ENCODE assay signal across 29 mouse cellular contexts in the genomic region with DNA sequence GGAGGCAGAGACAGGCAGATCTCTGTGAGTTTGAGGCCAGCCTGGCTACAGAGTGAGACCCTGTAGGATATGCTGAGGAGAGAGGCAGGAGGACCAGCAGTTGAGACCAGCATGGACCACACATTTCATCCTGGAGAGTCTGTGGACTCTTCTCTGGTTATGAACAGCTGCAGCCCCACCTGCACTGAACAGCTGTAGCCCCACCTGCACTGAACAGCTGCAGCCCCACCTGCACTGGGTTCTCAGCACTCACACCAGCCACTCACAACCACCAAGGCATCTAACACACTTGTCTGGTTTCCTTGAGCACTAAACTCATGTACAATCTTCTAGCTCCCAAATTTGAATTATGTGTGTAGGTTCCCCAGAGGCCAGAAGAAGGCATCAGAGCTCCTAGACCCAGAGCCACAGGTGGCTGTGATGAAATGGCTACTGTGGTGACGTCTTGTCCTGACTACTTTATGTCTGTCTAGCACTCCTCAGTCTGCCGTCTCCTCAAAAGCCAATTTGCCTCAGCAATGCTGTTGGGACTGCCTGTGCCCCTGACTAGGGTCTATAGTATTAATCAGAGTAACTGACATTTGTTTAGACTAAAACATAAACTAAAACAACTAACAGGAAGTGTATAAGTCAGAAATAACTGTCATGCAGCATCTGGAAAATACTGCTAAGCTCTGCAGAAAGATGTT.
DNase-seq lines count a peak whose midpoint lies in the region; ATAC-seq lines count a peak whose summit lies in the region.
"Had no signal": no experiment of that assay in that cellular context is flagged by ENCODE, and none has a peak within 500 bp of the region (broad histone marks: within the 10 kb centered on the region; RNA-seq: fewer than 3 reads in every experiment).

No protein-coding gene starts in this region.

- no peak overlapping the region for H3K4me3 ChIP-seq in intestine, embryonic 14.5 days (ENCODE audit: low read depth, low read length)
- no peak overlapping the region for H3K4me3 ChIP-seq in intestine, embryonic 16.5 days (ENCODE audit: low read length)
- no peak overlapping the region for H3K4me3 ChIP-seq in lung, embryonic 16.5 days (ENCODE audit: low read length)
- H3K4me3 ChIP-seq in forebrain, embryonic 14.5 days (ENCODE audit: low read depth, low read length) = no peak overlapping the region
- H3K4me3 ChIP-seq: embryonic facial prominence, embryonic 10.5 days; embryonic facial prominence, embryonic 13.5 days; forebrain, embryonic 10.5 days; forebrain, embryonic 13.5 days; gastrocnemius, adult 2 months; heart, embryonic 10.5 days; heart, embryonic 13.5 days had no signal

- DNase-seq in intestine, embryonic 14.5 days (ENCODE audit: low spot score) = no peak
- no peak for DNase-seq in lung, postnatal 4 days
- DNase-seq in forebrain, embryonic 14.5 days (ENCODE audit: low spot score) = no peak
- DNase-seq: adrenal gland, adult 8-10 months; adrenal gland, postnatal 25 days; B cell, adult 2 months; cerebellum, adult 11-12 months; cerebellum, adult 8-10 months; cerebellum, postnatal 10 days; cerebellum, postnatal 36 days; embryo, embryonic 11 days; forebrain, postnatal 0 days; gastrocnemius, adult 2 months; gastrocnemius, postnatal 14 days; heart, adult 18-20 months; heart, postnatal 14 days; heart, postnatal 4 days had no signal

- 0 out of 2 replicates have a peak, but pooled peaks have one; percentile 32 for ATAC-seq in intestine, embryonic 14.5 days (replicated peaks; ENCODE audit: low FRiP score, low TSS enrichment, low read depth)
- no peak for ATAC-seq in intestine, embryonic 16.5 days
- ATAC-seq in lung, embryonic 16.5 days (ENCODE audit: low read depth) = peak; percentile 34; the same call in 1 of the 2 replicates
- 0 out of 2 replicates have a peak, but pooled peaks have one; percentile 39 for ATAC-seq in erythroblast, adult 5-6 weeks (replicated peaks; ENCODE audit: low FRiP score, poor library complexity, severe bottlenecking)
- ATAC-seq in forebrain, embryonic 14.5 days = no peak
- ATAC-seq: forebrain, embryonic 13.5 days; forebrain, postnatal 0 days; hindbrain, postnatal 0 days; inflammation-experienced regulatory T-cells, adult 6 months had no signal

- 0 out of 2 replicates have a peak, but pooled peaks cover 4% of the 10 kb centered on the region for H3K4me1 ChIP-seq in intestine, embryonic 14.5 days (replicated peaks; ENCODE audit: control insufficient read depth, insufficient read depth, low read length)
- H3K4me1 ChIP-seq in intestine, embryonic 16.5 days (ENCODE audit: control insufficient read depth, insufficient read depth, low read length) = no peaks in the 10 kb centered on the region
- no peaks in the 10 kb centered on the region for H3K4me1 ChIP-seq in lung, embryonic 16.5 days (replicated peaks; ENCODE audit: control insufficient read depth, insufficient read depth, low read length)
- no peaks in the 10 kb centered on the region for H3K4me1 ChIP-seq in forebrain, embryonic 14.5 days (ENCODE audit: control insufficient read depth, insufficient read depth, low read length)
- H3K4me1 ChIP-seq: embryonic facial prominence, embryonic 10.5 days; embryonic facial prominence, embryonic 13.5 days; forebrain, embryonic 10.5 days; forebrain, embryonic 13.5 days; heart, embryonic 10.5 days; heart, embryonic 13.5 days had no signal

- no peaks in the 10 kb centered on the region for H3K27me3 ChIP-seq in intestine, embryonic 14.5 days (replicated peaks; ENCODE audit: control insufficient read depth, insufficient read depth, low read length)
- H3K27me3 ChIP-seq in intestine, embryonic 16.5 days (replicated peaks; ENCODE audit: control insufficient read depth, insufficient read depth, low read length) = no peaks in the 10 kb centered on the region
- no peaks in the 10 kb centered on the region for H3K27me3 ChIP-seq in lung, embryonic 16.5 days (ENCODE audit: control insufficient read depth, insufficient read depth, low read depth, low read length)
- H3K27me3 ChIP-seq in forebrain, embryonic 14.5 days (replicated peaks; ENCODE audit: control insufficient read depth, insufficient read depth, low read length) = no peaks in the 10 kb centered on the region
- H3K27me3 ChIP-seq: embryonic facial prominence, embryonic 13.5 days; forebrain, embryonic 13.5 days; heart, embryonic 13.5 days had no signal

- no peak overlapping the region for H3K4me2 ChIP-seq in intestine, embryonic 14.5 days (ENCODE audit: low read length)
- H3K4me2 ChIP-seq in intestine, embryonic 16.5 days (ENCODE audit: low read depth, low read length) = no peak overlapping the region
- no peak overlapping the region for H3K4me2 ChIP-seq in lung, embryonic 16.5 days (ENCODE audit: low read depth, low read length)
- H3K4me2 ChIP-seq in forebrain, embryonic 14.5 days (ENCODE audit: low read length) = no peak overlapping the region
- H3K4me2 ChIP-seq: embryonic facial prominence, embryonic 13.5 days; forebrain, embryonic 13.5 days; heart, embryonic 13.5 days; hindbrain, embryonic 14.5 days had no signal

- H3K9me3 ChIP-seq in intestine, embryonic 14.5 days (ENCODE audit: control insufficient read depth, low read length) = no peaks in the 10 kb centered on the region
- H3K9me3 ChIP-seq in intestine, embryonic 16.5 days (ENCODE audit: control insufficient read depth, low read length) = no peaks in the 10 kb centered on the region
- no peaks in the 10 kb centered on the region for H3K9me3 ChIP-seq in lung, embryonic 16.5 days (ENCODE audit: control insufficient read depth, low read length)
- H3K9me3 ChIP-seq in forebrain, embryonic 14.5 days (replicated peaks; ENCODE audit: control insufficient read depth, low read length) = no peaks in the 10 kb centered on the region
- H3K9me3 ChIP-seq: embryonic facial prominence, embryonic 10.5 days; embryonic facial prominence, embryonic 13.5 days; forebrain, embryonic 10.5 days; forebrain, embryonic 13.5 days; heart, embryonic 10.5 days; heart, embryonic 13.5 days had no signal

- H3K36me3 ChIP-seq in intestine, embryonic 14.5 days (ENCODE audit: control insufficient read depth, insufficient read depth, low read length) = peaks cover 55% of the 10 kb centered on the region
- peaks cover 5% of the 10 kb centered on the region for H3K36me3 ChIP-seq in intestine, embryonic 16.5 days (ENCODE audit: control insufficient read depth, insufficient read depth, low read length)
- peaks cover 18% of the 10 kb centered on the region for H3K36me3 ChIP-seq in lung, embryonic 16.5 days (ENCODE audit: control insufficient read depth, insufficient read depth, low read length)
- peaks cover 91% of the 10 kb centered on the region for H3K36me3 ChIP-seq in forebrain, embryonic 14.5 days (ENCODE audit: control insufficient read depth, insufficient read depth, low read length)

- no peak overlapping the region for H3K27ac ChIP-seq in intestine, embryonic 14.5 days (ENCODE audit: low read depth)
- H3K27ac ChIP-seq in intestine, embryonic 16.5 days (ENCODE audit: low read length) = no peak overlapping the region
- H3K27ac ChIP-seq in lung, embryonic 16.5 days (ENCODE audit: low read length) = no peak overlapping the region
- no peak overlapping the region for H3K27ac ChIP-seq in forebrain, embryonic 14.5 days (ENCODE audit: low read depth, low read length)
- H3K27ac ChIP-seq: embryonic facial prominence, embryonic 10.5 days; embryonic facial prominence, embryonic 13.5 days; forebrain, embryonic 10.5 days; forebrain, embryonic 13.5 days; gastrocnemius, adult 2 months; heart, embryonic 10.5 days; heart, embryonic 13.5 days; hindbrain, embryonic 14.5 days; hindbrain, postnatal 0 days had no signal

- no peak overlapping the region for H3K9ac ChIP-seq in intestine, embryonic 14.5 days (ENCODE audit: low read length)
- H3K9ac ChIP-seq in intestine, embryonic 16.5 days (ENCODE audit: low read depth, low read length) = no peak overlapping the region
- no peak overlapping the region for H3K9ac ChIP-seq in lung, embryonic 16.5 days (ENCODE audit: low read length)
- H3K9ac ChIP-seq in forebrain, embryonic 14.5 days (ENCODE audit: low read length) = no peak overlapping the region
- H3K9ac ChIP-seq: embryonic facial prominence, embryonic 13.5 days; forebrain, embryonic 13.5 days; forebrain, postnatal 0 days; heart, embryonic 13.5 days; hindbrain, embryonic 14.5 days had no signal

- WGBS in intestine, embryonic 14.5 days = 36% methylated on average over 2 of the region's 2 CpGs
- WGBS in intestine, embryonic 16.5 days = 42% methylated on average over 2 of the region's 2 CpGs
- WGBS in lung, embryonic 16.5 days = 36% methylated on average over 2 of the region's 2 CpGs
- 64% methylated on average over 2 of the region's 2 CpGs for WGBS in forebrain, embryonic 14.5 days

Comparison
In these comparisons a context has a peak if more than half of its experiments do, and no peak if none do; other contexts are left out.
1. ATAC-seq: peak in intestine, embryonic 14.5 days (single experiment), lung, embryonic 16.5 days (single experiment) and erythroblast, adult 5-6 weeks (single experiment); none in intestine, embryonic 16.5 days (single experiment) and forebrain, embryonic 14.5 days (single experiment).